ENCODE assay signal across 23 mouse cellular contexts in genomic region chr10:8121895-8122294, GRCm38 (mm10).
"Had no signal": no experiment of that assay in that cellular context is flagged by ENCODE, and none has a peak within 500 bp of the region (broad histone marks: within the 10 kb centered on the region; RNA-seq: fewer than 3 reads in every experiment).

No protein-coding gene starts in this region.

- H3K4me1 ChIP-seq: intestine, embryonic 15.5 days; limb, embryonic 12.5 days; limb, embryonic 15.5 days; neural tube, embryonic 12.5 days; neural tube, embryonic 15.5 days had no signal

- ATAC-seq: intestine, embryonic 15.5 days had no signal

- H3K9me3 ChIP-seq: intestine, embryonic 15.5 days; limb, embryonic 12.5 days; limb, embryonic 15.5 days; megakaryocyte, embryonic 14.5 days; neural tube, embryonic 12.5 days; neural tube, embryonic 15.5 days had no signal

- H3K9ac ChIP-seq: intestine, embryonic 15.5 days; limb, embryonic 12.5 days; limb, embryonic 15.5 days; neural tube, embryonic 12.5 days; neural tube, embryonic 15.5 days had no signal

- H3K4me3 ChIP-seq: intestine, embryonic 15.5 days; limb, embryonic 12.5 days; limb, embryonic 15.5 days; megakaryocyte, embryonic 14.5 days; neural tube, embryonic 12.5 days; neural tube, embryonic 15.5 days had no signal

- H3K27me3 ChIP-seq: intestine, embryonic 15.5 days; limb, embryonic 12.5 days; limb, embryonic 15.5 days; megakaryocyte, embryonic 14.5 days; neural tube, embryonic 12.5 days; neural tube, embryonic 15.5 days had no signal

- DNase-seq: kidney, adult 11 months; kidney, adult 8-10 months; kidney, postnatal 14 days; kidney, postnatal 4 days; left cerebral cortex, postnatal 4 days; lung, adult 2 months; lung, postnatal 14 days; lung, postnatal 4 days; midbrain, embryonic 14.5 days; right cerebral cortex, adult 18-20 months; right cerebral cortex, postnatal 14 days; right cerebral cortex, postnatal 4 days; thymus, adult 2 months; thymus, postnatal 14 days; thymus, postnatal 4 days had no signal

- H3K4me2 ChIP-seq: intestine, embryonic 15.5 days; limb, embryonic 12.5 days; limb, embryonic 15.5 days; midbrain, embryonic 11.5 days; neural tube, embryonic 12.5 days; neural tube, embryonic 15.5 days had no signal

- H3K36me3 ChIP-seq: intestine, embryonic 15.5 days; limb, embryonic 12.5 days; limb, embryonic 15.5 days; neural tube, embryonic 12.5 days; neural tube, embryonic 15.5 days had no signal

- H3K27ac ChIP-seq: intestine, embryonic 15.5 days; limb, embryonic 12.5 days; limb, embryonic 15.5 days; neural tube, embryonic 12.5 days; neural tube, embryonic 15.5 days; stomach, postnatal 0 days had no signal
